Mouse (Mus musculus): ENCODE results near the gene Golph3l. TPM values are rescaled to one million over a fixed set of nuclear protein-coding genes. Genes with fewer than 3 reads are reported as not detected.

Gene Golph3l
- total and polyA plus RNA-seq, 2 experiments from 2014 or later: 15.2 to 18.0 TPM

GRCm38 (mm10) chr3:95645313-95646235, 56.8 kb downstream of the Golph3l start:
- no peak overlapping the region for H3K4me2 ChIP-seq (ENCODE audit: low read depth, low read length)
- no peak overlapping the region for H3K9ac ChIP-seq (replicated peaks; ENCODE audit: low read depth, low read length)
- 45% methylated on average over 10 of the region's 10 CpGs for WGBS
- peaks cover 7% of the 10 kb centered on the region; the same call in 1 of the 2 replicates for H3K4me1 ChIP-seq (ENCODE audit: control insufficient read depth, insufficient read depth)
- H3K9me3 ChIP-seq (replicated peaks; ENCODE audit: control insufficient read depth, low read length): no peaks in the 10 kb centered on the region
- 0 out of 2 replicates have a peak overlapping the region, but pooled peaks have one; percentile 8 for H3K27ac ChIP-seq (ENCODE audit: low read depth)
- no peak for ATAC-seq (ENCODE audit: insufficient read depth, low read depth)
- TF ChIP-seq EP300 (IDR thresholded peaks at IDR 0.05; ENCODE audit: low read depth): no peak
- no peak for TF ChIP-seq CTCF (IDR thresholded peaks at IDR 0.05; ENCODE audit: low read depth)
- no peak overlapping the region for H3K4me3 ChIP-seq (ENCODE audit: low read depth, low read length)
- H3K27me3 ChIP-seq (ENCODE audit: control insufficient read depth, insufficient read depth, low read length): no peaks in the 10 kb centered on the region
- H3K36me3 ChIP-seq (replicated peaks; ENCODE audit: control insufficient read depth, insufficient read depth, low read length): no peaks in the 10 kb centered on the region
- DNase-seq (ENCODE audit: low spot score): no peak

DNA sequence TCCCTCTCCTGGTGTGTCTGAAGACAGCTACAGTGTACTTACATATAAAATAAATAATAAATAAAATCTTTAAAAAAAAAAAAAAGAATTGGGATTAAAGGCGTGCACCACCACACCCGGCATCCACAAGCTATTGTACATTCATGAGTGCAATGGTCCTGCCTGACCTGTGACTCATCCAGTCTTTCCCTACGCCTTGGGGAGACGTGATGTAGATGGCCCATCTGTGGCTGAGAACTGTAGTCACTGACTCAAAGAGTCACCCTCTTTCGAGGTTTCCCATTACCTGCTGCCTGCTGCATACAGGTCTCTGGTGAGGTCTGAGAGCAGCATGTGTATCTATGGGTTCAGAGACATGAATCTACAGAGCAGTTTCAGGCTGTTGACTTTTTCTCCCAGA, 59.3 kb downstream of the Golph3l start:
- TF ChIP-seq EP300 (IDR thresholded peaks at IDR 0.05; ENCODE audit: low read depth) (no peak), CTCF (IDR thresholded peaks at IDR 0.05; ENCODE audit: low read depth) (no peak)
- Histone ChIP-seq H3K27ac (ENCODE audit: low read depth) (no peak overlapping the region), H3K9me3 (replicated peaks; ENCODE audit: control insufficient read depth, low read length) (no peaks in the 10 kb centered on the region), H3K27me3 (ENCODE audit: control insufficient read depth, insufficient read depth, low read length) (no peaks in the 10 kb centered on the region), H3K4me2 (ENCODE audit: low read depth, low read length) (no peak overlapping the region), H3K36me3 (replicated peaks; ENCODE audit: control insufficient read depth, insufficient read depth, low read length) (no peaks in the 10 kb centered on the region), H3K9ac (replicated peaks; ENCODE audit: low read depth, low read length) (no peak overlapping the region), H3K4me3 (ENCODE audit: low read depth, low read length) (no peak overlapping the region), H3K4me1 (ENCODE audit: control insufficient read depth, insufficient read depth) (peaks cover 17% of the 10 kb centered on the region)
- 85% methylated on average over 5 of the region's 5 CpGs for whole genome bisulfite sequencing
- ATAC-seq (ENCODE audit: insufficient read depth, low read depth) (no peak), DNase-seq (ENCODE audit: low spot score) (no peak)

DNA sequence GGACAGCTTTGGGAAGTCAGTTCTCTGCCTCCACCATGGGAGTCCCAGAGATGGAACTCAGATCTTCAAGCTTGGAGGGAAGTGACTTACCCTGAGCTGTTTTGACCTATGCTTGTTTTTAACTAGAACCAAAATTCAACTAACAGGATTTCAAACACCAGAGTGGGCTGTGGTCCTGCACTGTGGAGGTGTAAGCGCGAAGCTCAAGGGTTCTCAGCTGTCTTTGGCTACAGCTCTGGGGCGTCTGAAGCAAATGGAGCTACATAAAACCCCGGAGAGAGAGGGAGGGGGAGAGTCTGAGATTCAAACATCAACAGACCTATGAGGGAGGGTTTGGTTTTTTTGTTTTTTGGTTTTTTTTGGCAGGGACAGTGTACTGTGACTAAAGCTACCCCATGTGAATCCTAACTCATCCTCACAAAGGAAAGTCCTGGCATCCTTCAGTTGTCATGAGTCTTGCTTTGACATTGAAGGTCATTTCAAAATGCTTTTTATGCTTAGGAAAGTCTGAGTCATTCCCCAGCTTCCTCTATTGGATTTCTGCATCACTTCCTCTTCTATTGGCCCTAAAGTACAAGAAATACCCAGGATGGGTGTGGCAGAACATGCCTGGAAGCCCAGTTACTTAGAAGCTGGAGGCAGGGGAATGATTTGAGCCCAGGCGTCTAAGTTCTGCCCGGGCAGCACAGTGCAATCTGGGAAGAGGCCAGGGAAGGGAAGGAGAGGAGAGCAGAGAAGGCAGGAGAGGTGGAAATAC, 61.7 kb downstream of the Golph3l start:
- DNase-seq (ENCODE audit: low spot score): peak; percentile 94
- H3K4me1 ChIP-seq (ENCODE audit: control insufficient read depth, insufficient read depth): peaks cover 21% of the 10 kb centered on the region
- no peaks in the 10 kb centered on the region for H3K36me3 ChIP-seq (replicated peaks; ENCODE audit: control insufficient read depth, insufficient read depth, low read length)
- H3K4me2 ChIP-seq (ENCODE audit: low read depth, low read length): no peak overlapping the region
- ATAC-seq (ENCODE audit: insufficient read depth, low read depth): peak; percentile 67
- peak overlapping the region; percentile 90 for H3K27ac ChIP-seq (ENCODE audit: low read depth)
- H3K9ac ChIP-seq (replicated peaks; ENCODE audit: low read depth, low read length): 0 out of 2 replicates have a peak overlapping the region, but pooled peaks have one; percentile 32
- no peaks in the 10 kb centered on the region for H3K27me3 ChIP-seq (ENCODE audit: control insufficient read depth, insufficient read depth, low read length)
- H3K4me3 ChIP-seq (ENCODE audit: low read depth, low read length): no peak overlapping the region
- 38% methylated on average over 6 of the region's 6 CpGs for WGBS
- no peaks in the 10 kb centered on the region for H3K9me3 ChIP-seq (replicated peaks; ENCODE audit: control insufficient read depth, low read length)
- TF ChIP-seq EP300 (IDR thresholded peaks at IDR 0.05; ENCODE audit: low read depth): peak; percentile 94; the same call in 1 of the 2 replicates
- TF ChIP-seq CTCF (IDR thresholded peaks at IDR 0.05; ENCODE audit: low read depth): no peak

DNA sequence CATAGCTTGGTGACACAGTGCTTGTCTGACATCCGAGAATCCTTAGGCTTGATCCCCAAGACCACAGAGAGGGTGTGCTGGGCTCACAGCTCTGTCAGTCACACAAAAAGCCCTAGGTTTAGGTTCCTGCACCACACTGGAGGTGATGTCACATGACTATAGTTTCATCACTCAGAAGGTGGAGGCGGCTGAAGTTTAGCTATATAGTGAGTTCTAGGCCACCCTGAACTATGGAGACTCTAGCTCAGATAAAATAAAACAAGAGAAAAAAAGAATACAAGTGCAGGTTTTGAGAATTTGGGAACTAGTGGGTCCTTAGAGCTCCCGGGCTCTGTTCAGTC, 62.3 kb downstream of the Golph3l start:
- ATAC-seq (ENCODE audit: insufficient read depth, low read depth): no peak
- no peak for DNase-seq (ENCODE audit: low spot score)
- WGBS: 76% methylated on average over 3 of the region's 3 CpGs
- 0 out of 2 replicates have a peak overlapping the region, but pooled peaks have one; percentile 32 for H3K9ac ChIP-seq (replicated peaks; ENCODE audit: low read depth, low read length)
- no peak overlapping the region for H3K4me3 ChIP-seq (ENCODE audit: low read depth, low read length)
- no peaks in the 10 kb centered on the region for H3K9me3 ChIP-seq (replicated peaks; ENCODE audit: control insufficient read depth, low read length)
- H3K4me1 ChIP-seq (ENCODE audit: control insufficient read depth, insufficient read depth): peaks cover 21% of the 10 kb centered on the region
- no peak overlapping the region for H3K4me2 ChIP-seq (ENCODE audit: low read depth, low read length)
- H3K27ac ChIP-seq (ENCODE audit: low read depth): peak overlapping the region; percentile 90
- H3K27me3 ChIP-seq (ENCODE audit: control insufficient read depth, insufficient read depth, low read length): no peaks in the 10 kb centered on the region
- TF ChIP-seq CTCF (IDR thresholded peaks at IDR 0.05; ENCODE audit: low read depth) (no peak), EP300 (IDR thresholded peaks at IDR 0.05; ENCODE audit: low read depth) (no peak)
- no peaks in the 10 kb centered on the region for H3K36me3 ChIP-seq (replicated peaks; ENCODE audit: control insufficient read depth, insufficient read depth, low read length)

- H3K4me2 ChIP-seq (ENCODE audit: low read depth, low read length): no peak overlapping the region
- no peak overlapping the region for H3K4me3 ChIP-seq (ENCODE audit: low read depth, low read length)
- 0 out of 2 replicates have a peak overlapping the region, but pooled peaks have one; percentile 32 for H3K9ac ChIP-seq (replicated peaks; ENCODE audit: low read depth, low read length)
- DNase-seq (ENCODE audit: low spot score): no peak
- WGBS: 83% methylated on average over 16 of the region's 16 CpGs
- no peaks in the 10 kb centered on the region for H3K9me3 ChIP-seq (replicated peaks; ENCODE audit: control insufficient read depth, low read length)
- peak overlapping the region; percentile 90 for H3K27ac ChIP-seq (ENCODE audit: low read depth)
- no peak for ATAC-seq (ENCODE audit: insufficient read depth, low read depth)
- no peak for TF ChIP-seq EP300 (IDR thresholded peaks at IDR 0.05; ENCODE audit: low read depth)
- no peak for TF ChIP-seq CTCF (IDR thresholded peaks at IDR 0.05; ENCODE audit: low read depth)
- peaks cover 21% of the 10 kb centered on the region for H3K4me1 ChIP-seq (ENCODE audit: control insufficient read depth, insufficient read depth)
- no peaks in the 10 kb centered on the region for H3K27me3 ChIP-seq (ENCODE audit: control insufficient read depth, insufficient read depth, low read length)
- no peaks in the 10 kb centered on the region for H3K36me3 ChIP-seq (replicated peaks; ENCODE audit: control insufficient read depth, insufficient read depth, low read length)
These were observed 62.9 kb downstream of the Golph3l start for GRCm38 (mm10) chr3:95651391-95652203.

Data from heart, postnatal 0 days (tissue).